26 mouse cellular contexts compared by ENCODE assay signal in genomic region chr9:50858681-50859080, GRCm38 (mm10). TPM values are rescaled to one million over a fixed set of nuclear protein-coding genes. Genes with fewer than 3 reads are reported as not detected.
DNase-seq lines count a peak whose midpoint lies in the region; ATAC-seq and TF ChIP-seq lines count a peak whose summit lies in the region.
"Had no signal": no experiment of that assay in that cellular context is flagged by ENCODE, and none has a peak within 500 bp of the region (broad histone marks: within the 10 kb centered on the region; RNA-seq: fewer than 3 reads in every experiment).

No protein-coding gene starts in this region.

- H3K27me3 ChIP-seq in kidney, adult 2 months (replicated peaks; ENCODE audit: control insufficient read depth, insufficient read depth, low read length) = no peaks in the 10 kb centered on the region
- H3K27me3 ChIP-seq in liver, embryonic 16.5 days (ENCODE audit: control insufficient read depth, insufficient read depth, low read depth, low read length) = no peaks in the 10 kb centered on the region
- H3K27me3 ChIP-seq: embryonic facial prominence, embryonic 15.5 days; hindbrain, embryonic 12.5 days; midbrain, embryonic 15.5 days; neural tube, embryonic 15.5 days; stomach, embryonic 15.5 days had no signal

- H3K4me2 ChIP-seq in liver, embryonic 16.5 days (ENCODE audit: low read depth, low read length) = peak overlapping the region; percentile 38; the same call in 1 of the 2 replicates

- no peak overlapping the region for H3K4me3 ChIP-seq in kidney, adult 2 months (ENCODE audit: insufficient read depth, low read depth, low read length)
- no peak overlapping the region; the same call in 1 of the 2 replicates for H3K4me3 ChIP-seq in liver, embryonic 16.5 days (ENCODE audit: low read depth, low read length)
- H3K4me3 ChIP-seq: midbrain, embryonic 15.5 days had no signal

- H3K9ac ChIP-seq in liver, embryonic 16.5 days (ENCODE audit: low read depth, low read length) = no peak overlapping the region
- H3K9ac ChIP-seq: embryonic facial prominence, embryonic 15.5 days; midbrain, embryonic 15.5 days; neural tube, embryonic 15.5 days; stomach, embryonic 15.5 days had no signal

- DNase-seq in kidney, postnatal 10 days = peak; percentile 37
- no peak for DNase-seq in kidney, adult 2 months
- DNase-seq in lung, postnatal 10 days = peak; percentile 70
- DNase-seq in lung, postnatal 25 days (ENCODE audit: low spot score) = no peak
- DNase-seq: adrenal gland, adult 8-10 months; B cell, adult 2 months; cerebellum, adult 8-10 months; cerebellum, postnatal 25 days; gastrocnemius, postnatal 36 days; heart, adult 18-20 months; heart, postnatal 36 days; kidney, adult 9 months; kidney, postnatal 14 days; layer of hippocampus, adult 9-11 months; retina, postnatal 1 day; right cerebral cortex, postnatal 14 days had no signal

- H3K9me3 ChIP-seq in liver, embryonic 16.5 days (replicated peaks; ENCODE audit: control insufficient read depth, low read length) = no peaks in the 10 kb centered on the region
- H3K9me3 ChIP-seq: embryonic facial prominence, embryonic 10.5 days; embryonic facial prominence, embryonic 15.5 days; hindbrain, embryonic 12.5 days; midbrain, embryonic 10.5 days; midbrain, embryonic 15.5 days; neural tube, embryonic 15.5 days; stomach, embryonic 15.5 days had no signal

- no peaks in the 10 kb centered on the region; the same call in 1 of the 2 replicates for H3K4me1 ChIP-seq in kidney, adult 2 months (ENCODE audit: control insufficient read depth, insufficient read depth, low read length)
- peaks cover 40% of the 10 kb centered on the region for H3K4me1 ChIP-seq in liver, embryonic 16.5 days (ENCODE audit: control insufficient read depth, low read depth, low read length)

- H3K27ac ChIP-seq in kidney, adult 2 months (ENCODE audit: insufficient read depth, low read depth, low read length) = no peak overlapping the region
- no peak overlapping the region for H3K27ac ChIP-seq in liver, embryonic 16.5 days (ENCODE audit: low read length)
- H3K27ac ChIP-seq: embryonic facial prominence, embryonic 15.5 days; hindbrain, embryonic 12.5 days; midbrain, embryonic 10.5 days; midbrain, embryonic 15.5 days; neural tube, embryonic 15.5 days; stomach, embryonic 15.5 days had no signal

- TF ChIP-seq CTCF in kidney, adult 2 months (conservative IDR thresholded peaks at IDR 0.05; ENCODE audit: insufficient read depth, insufficient read length, low read depth, low read length) = no peak

- peaks cover 1% of the 10 kb centered on the region; the same call in 1 of the 2 replicates for H3K36me3 ChIP-seq in kidney, adult 2 months (ENCODE audit: control insufficient read depth, insufficient read depth, low read length)
- H3K36me3 ChIP-seq in liver, embryonic 16.5 days (ENCODE audit: control insufficient read depth, insufficient read depth) = peaks cover 47% of the 10 kb centered on the region

- WGBS in kidney, adult 2 months = 83% methylated on average over 6 of the region's 6 CpGs
- WGBS in liver, embryonic 16.5 days (ENCODE audit: insufficient replicate concordance) = 86% methylated on average over 6 of the region's 6 CpGs

- TF ChIP-seq POLR2A in kidney, adult 2 months (IDR thresholded peaks at IDR 0.05; ENCODE audit: low read depth, low read length) = no peak

- no peak for ATAC-seq in liver, embryonic 16.5 days (ENCODE audit: low read depth)
- ATAC-seq in activated CD4-positive, CD25-positive, alpha-beta regulatory T cell, adult 4 months = no peak
- ATAC-seq: intestine, embryonic 16.5 days; midbrain, embryonic 15.5 days had no signal

RNA-seq across cellular contexts. Expression of gene Ppp2r1b, which starts 13.6 kb away (rescaled TPM):
- 10.2 and 13.0 TPM in 2 replicates for polyA plus RNA-seq in kidney, adult 2 months (2012; rRNA removed)
- polyA plus RNA-seq in liver, embryonic 16.5 days (2015; fragmentation: Nextera tagmentation; extraction: Ambion mirVana) = 59.4 and 63.0 TPM in 2 replicates
- polyA plus RNA-seq in activated CD4-positive, CD25-positive, alpha-beta regulatory T cell, adult 4 months (2017; shearing (Covaris generic)) = 10 to 100 TPM; 59.3 to 72.1 TPM

Comparison
In these comparisons a context has a peak if more than half of its experiments do, and no peak if none do; other contexts are left out.
1. DNase-seq: peak in kidney, postnatal 10 days (single experiment) and lung, postnatal 10 days (single experiment); none in kidney, adult 2 months (single experiment) and lung, postnatal 25 days (single experiment).